Mouse (Mus musculus) heart, adult 2 months (tissue): ENCODE results near the gene Gm10842.
"Not testable (repeated sequence)": the region's sequence is repeated elsewhere in the genome, so short reads cannot be mapped to it uniquely, and the experiment has no call there.

Experiments used
- CTCF ChIP-seq: fragments of 200-600 bp; IDR thresholded peaks from 2 replicates; pipeline ENCODE4 v1.8.1; 2022; ENCODE audit warnings: antibody characterized with exemption, mild to moderate bottlenecking, moderate library complexity
- POLR2A ChIP-seq: fragments of 200-500 bp; IDR thresholded peaks from 2 replicates; pipeline ENCODE4 v1.6.1; 2011; ENCODE audit warnings: mild to moderate bottlenecking, low read depth, low read length, control low read depth; ENCODE audit not compliant: insufficient read depth

GRCm38 (mm10) chr11:105121792-105122191 lies 24.9 kb upstream of the Gm10842 start:
- TF ChIP-seq CTCF, POLR2A: not testable (repeated sequence)
